Mouse (Mus musculus) heart, embryonic 12.5 days (tissue): ENCODE results near the gene Zfp92. TPM values are rescaled to one million over a fixed set of nuclear protein-coding genes. Genes with fewer than 3 reads are reported as not detected.

Experiments
- ATAC-seq: fragments of 200-750 bp; cut with Nextera tagmentation; 2 replicates; pipeline ENCODE4 v1.8.0; 2017; ENCODE audit warnings: moderate TSS enrichment, moderate library complexity; ENCODE audit not compliant: insufficient number of reproducible peaks, low FRiP score
- H3K27ac ChIP-seq: fragments of 300-500 bp; sonication (generic); 2 replicates; pipeline ENCODE4 v1.5.1; 2016; ENCODE audit warnings: mild to moderate bottlenecking, moderate library complexity; ENCODE audit not compliant: poor library complexity, severe bottlenecking
- H3K27me3 ChIP-seq: fragments of 300-500 bp; sonication (generic); replicated peaks from 2 replicates; pipeline ENCODE4 v1.6.1; 2016; ENCODE audit warnings: mild to moderate bottlenecking, moderate library complexity
- H3K36me3 ChIP-seq: fragments of 300-500 bp; sonication (generic); 2 replicates; pipeline ENCODE4 v1.6.1; 2016; ENCODE audit warnings: mild to moderate bottlenecking, moderate library complexity
- H3K4me1 ChIP-seq: fragments of 300-500 bp; sonication (generic); replicated peaks from 2 replicates; pipeline ENCODE4 v1.6.1; 2016; ENCODE audit warnings: mild to moderate bottlenecking
- H3K4me2 ChIP-seq: fragments of 300-500 bp; sonication (generic); 2 replicates; pipeline ENCODE4 v1.6.1; 2016; ENCODE audit warnings: mild to moderate bottlenecking, moderate library complexity
- H3K4me3 ChIP-seq: fragments of 300-500 bp; sonication (generic); 2 replicates; pipeline ENCODE4 v1.5.1; 2016; ENCODE audit warnings: mild to moderate bottlenecking
- H3K9ac ChIP-seq: fragments of 300-500 bp; sonication (generic); 2 replicates; pipeline ENCODE4 v1.6.1; 2016; ENCODE audit warnings: mild to moderate bottlenecking, moderate library complexity
- H3K9me3 ChIP-seq: fragments of 300-500 bp; sonication (generic); replicated peaks from 2 replicates; pipeline ENCODE4 v1.6.1; 2016; ENCODE audit warnings: mild to moderate bottlenecking, moderate library complexity
- WGBS: fragments of 180-500 bp; shearing (Covaris S2); methylation state at CpG from one replicate; pipeline ENCODE4 v1.1.7; 2016; 5-methylcytosine and 5-hydroxymethylcytosine counted together
- polyA plus RNA-seq: library from polyadenylated mRNA; unstranded; fragments of >200 nt; fragmentation: Nextera tagmentation; extraction: Ambion mirVana; gene quantifications from 2 replicates; pipeline ENCODE4 v1.2.1, GENCODE M21; 2016

The Zfp92 gene
- polyA plus RNA-seq, 1 experiment from 2014 or later: not detected

DNA sequence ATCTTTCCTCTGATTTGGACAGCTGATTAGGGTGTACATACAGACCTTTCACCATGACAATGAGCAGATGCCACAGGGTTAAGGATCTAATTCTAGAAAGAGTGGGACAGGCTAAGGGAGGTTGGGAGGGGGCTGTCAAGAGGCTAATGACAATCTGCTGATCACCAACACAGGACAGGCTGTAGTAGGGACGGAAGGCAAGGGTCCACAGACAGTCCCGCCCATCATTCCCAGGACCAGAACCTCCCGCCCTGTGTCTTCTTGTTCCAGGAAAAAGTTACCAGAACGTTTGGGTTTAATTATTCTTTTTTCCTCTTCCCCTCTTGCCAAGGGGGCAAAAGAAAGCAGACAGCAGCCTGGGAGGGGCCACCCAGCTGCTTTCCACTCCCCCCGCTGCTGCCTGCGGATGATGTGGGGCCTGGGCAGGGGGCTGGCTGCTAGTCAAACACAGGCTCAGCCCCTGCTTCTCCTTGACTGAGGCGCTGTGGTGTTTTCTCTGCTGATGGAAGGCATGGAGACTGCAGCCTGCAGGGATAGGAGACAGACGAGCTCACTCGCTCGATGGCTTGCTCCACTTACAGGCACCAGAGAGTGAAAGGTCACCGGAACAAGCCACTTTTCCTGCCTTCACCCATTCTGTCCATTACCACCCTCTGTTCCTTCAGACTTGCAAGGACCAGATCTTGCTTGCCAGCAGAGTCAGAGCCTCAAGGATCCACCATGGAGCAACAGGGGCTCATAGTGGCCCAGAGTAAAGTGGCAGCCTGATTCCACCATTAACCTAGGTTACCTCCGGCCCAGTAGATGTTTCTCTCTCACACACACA is 63.7 kb downstream of the Zfp92 start:
- H3K4me2 ChIP-seq: peak overlapping the region; percentile 18
- H3K36me3 ChIP-seq: no peaks in the 10 kb centered on the region
- no peak overlapping the region for H3K9ac ChIP-seq
- 41% methylated on average over 12 of the region's 12 CpGs for WGBS
- no peaks in the 10 kb centered on the region for H3K9me3 ChIP-seq
- peaks cover 27% of the 10 kb centered on the region for H3K4me1 ChIP-seq
- no peak overlapping the region for H3K4me3 ChIP-seq
- H3K27ac ChIP-seq: peak overlapping the region; percentile 81
- peak; percentile 43; the same call in 1 of the 2 replicates for ATAC-seq
- H3K27me3 ChIP-seq: peaks cover 37% of the 10 kb centered on the region

DNA sequence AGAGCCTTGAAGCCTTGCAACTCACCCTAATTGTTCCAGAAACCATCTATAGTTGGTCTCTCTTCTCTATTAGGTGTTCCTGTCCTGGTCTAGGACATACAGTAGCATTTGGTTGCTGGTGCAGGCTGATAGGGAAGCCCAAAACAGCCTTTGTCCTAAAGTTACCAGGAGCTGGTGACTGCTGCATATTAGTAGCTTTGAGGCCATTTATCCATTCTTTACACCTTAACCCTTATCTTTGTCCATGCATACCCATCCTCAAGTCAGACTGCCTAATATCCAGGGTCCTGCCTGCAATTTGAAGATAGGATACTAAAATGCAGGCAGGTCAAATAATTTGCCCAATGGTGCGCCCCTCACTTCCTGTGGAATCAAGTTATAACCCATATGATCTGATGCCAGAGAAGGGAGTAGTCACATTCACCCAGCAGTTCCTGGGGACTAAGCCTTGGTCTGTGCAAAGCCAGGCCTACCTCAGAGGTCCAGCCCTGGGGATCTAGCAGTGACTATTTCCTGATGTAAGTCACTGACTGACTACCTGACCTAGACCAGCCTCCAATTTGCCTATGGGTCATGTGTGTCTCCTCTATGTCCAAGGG is 64.9 kb downstream of the Zfp92 start:
- H3K36me3 ChIP-seq: no peaks in the 10 kb centered on the region
- H3K9me3 ChIP-seq: no peaks in the 10 kb centered on the region
- H3K4me2 ChIP-seq: no peak overlapping the region
- peaks cover 32% of the 10 kb centered on the region for H3K4me1 ChIP-seq
- H3K9ac ChIP-seq: no peak overlapping the region
- no peak overlapping the region for H3K4me3 ChIP-seq
- 71% methylated on average over 1 of the region's 1 CpGs for WGBS
- no peak for ATAC-seq
- H3K27ac ChIP-seq: peak overlapping the region; percentile 81
- peaks cover 30% of the 10 kb centered on the region for H3K27me3 ChIP-seq

DNA sequence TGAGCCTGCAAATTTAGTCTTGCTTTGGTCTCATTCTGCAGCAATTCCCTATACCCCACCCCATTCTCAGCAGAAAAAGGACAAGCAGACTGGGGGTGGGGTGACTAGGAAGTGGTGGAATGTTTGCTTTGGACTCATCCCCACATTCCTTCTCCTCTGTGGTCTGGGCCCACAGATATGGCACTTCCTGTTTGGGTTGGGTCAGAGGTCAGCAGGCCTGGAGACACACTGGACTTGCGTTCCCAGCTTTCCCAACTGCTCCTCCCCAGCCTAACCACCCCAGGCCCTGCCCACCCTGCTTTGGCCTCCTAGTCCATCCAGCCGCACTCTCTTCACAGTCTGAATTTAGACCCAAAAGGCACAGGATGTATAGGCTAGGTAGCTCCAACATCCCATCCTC is 65.7 kb downstream of the Zfp92 start:
- no peak overlapping the region for H3K4me2 ChIP-seq
- H3K9ac ChIP-seq: no peak overlapping the region
- H3K27me3 ChIP-seq: peaks cover 28% of the 10 kb centered on the region
- ATAC-seq: peak; percentile 77
- WGBS: 53% methylated on average over 2 of the region's 2 CpGs
- H3K4me1 ChIP-seq: peaks cover 32% of the 10 kb centered on the region
- no peaks in the 10 kb centered on the region for H3K9me3 ChIP-seq
- no peaks in the 10 kb centered on the region for H3K36me3 ChIP-seq
- H3K4me3 ChIP-seq: no peak overlapping the region
- H3K27ac ChIP-seq: peak overlapping the region; percentile 81

DNA sequence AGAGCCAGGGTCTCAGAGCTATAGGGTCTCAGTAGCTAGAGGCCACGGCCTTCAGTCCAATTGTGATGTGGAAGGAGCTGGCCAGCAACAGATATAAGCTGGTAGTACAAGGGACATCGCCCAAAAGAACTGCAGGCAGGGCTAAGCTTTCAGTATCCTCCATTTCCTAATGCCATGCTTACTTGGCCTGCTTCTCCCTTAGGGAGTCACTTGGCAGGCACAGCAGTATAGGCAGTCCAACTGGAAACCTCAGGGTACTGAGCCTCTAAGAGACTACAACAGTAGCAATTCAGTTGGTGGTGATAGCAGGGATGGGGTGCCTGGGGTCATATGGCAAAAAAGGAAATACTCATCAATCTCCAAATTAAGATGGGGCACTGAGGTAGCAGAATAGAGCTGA is 66.6 kb downstream of the Zfp92 start:
- Histone ChIP-seq H3K4me3 (no peak overlapping the region), H3K9me3 (no peaks in the 10 kb centered on the region), H3K36me3 (no peaks in the 10 kb centered on the region), H3K4me2 (no peak overlapping the region), H3K27ac (peak overlapping the region; percentile 72; the same call in 1 of the 2 replicates), H3K4me1 (peaks cover 32% of the 10 kb centered on the region), H3K9ac (no peak overlapping the region), H3K27me3 (peaks cover 27% of the 10 kb centered on the region)
- ATAC-seq: no peak
- 80% methylated on average over 2 of the region's 2 CpGs for WGBS

Other genes with a start within 250 kb of the Zfp92 start
- not detected in 2 replicates for gene Spin2d, start 234.1 kb upstream of the Zfp92 start, polyA plus RNA-seq
- 7.3 and 7.6 TPM in 2 replicates for gene Xlr3b, start 218.9 kb upstream of the Zfp92 start, polyA plus RNA-seq
- 0.96 and 1.2 TPM in 2 replicates for gene Xlr4b, start 196.8 kb upstream of the Zfp92 start, polyA plus RNA-seq
- gene F8a, start 182.8 kb upstream of the Zfp92 start, polyA plus RNA-seq: 10.9 and 11.1 TPM in 2 replicates
- 0.36 TPM in 2 replicates for gene Xlr4c, start 168.0 kb upstream of the Zfp92 start, polyA plus RNA-seq
- not detected in 2 replicates for gene Xlr3c, start 145.7 kb upstream of the Zfp92 start, polyA plus RNA-seq
- not detected in 2 replicates for gene Xlr5a, start 118.1 kb upstream of the Zfp92 start, polyA plus RNA-seq
- not detected in 2 replicates for gene Xlr5c, start 118.1 kb upstream of the Zfp92 start, polyA plus RNA-seq
- gene Gm45015, start 74.3 kb upstream of the Zfp92 start, polyA plus RNA-seq: not detected in 2 replicates
- 14.3 and 17.5 TPM in 2 replicates for gene Zfp275, start 68.5 kb upstream of the Zfp92 start, polyA plus RNA-seq
- not detected in 2 replicates for gene Gm18336, start 12.4 kb upstream of the Zfp92 start, polyA plus RNA-seq
- gene Trex2, start 24.2 kb downstream of the Zfp92 start, polyA plus RNA-seq: not detected in 2 replicates
- 61.4 and 63.0 TPM in 2 replicates for gene Haus7, start 47.9 kb downstream of the Zfp92 start, polyA plus RNA-seq
- gene Bgn, start 72.5 kb downstream of the Zfp92 start, polyA plus RNA-seq: 71.9 and 72.9 TPM in 2 replicates
- gene Atp2b3, start 92.0 kb downstream of the Zfp92 start, polyA plus RNA-seq: 0.41 and 0.48 TPM in 2 replicates
- 9.8 and 10.3 TPM in 2 replicates for gene Dusp9, start 228.3 kb downstream of the Zfp92 start, polyA plus RNA-seq
- gene Pnck, start 249.0 kb downstream of the Zfp92 start, polyA plus RNA-seq: 10.7 and 11.0 TPM in 2 replicates